Mouse (Mus musculus) olfactory bulb, adult 2 months (tissue): Measurements from ENCODE around the gene Fancc. TPM values are rescaled to one million over a fixed set of nuclear protein-coding genes. Genes with fewer than 3 reads are reported as not detected.
"Not testable (repeated sequence)": the region's sequence is repeated elsewhere in the genome, so short reads cannot be mapped to it uniquely, and the experiment has no call there.

Experiments
- H3K27ac ChIP-seq: fragments of 200-500 bp; 2 replicates; pipeline ENCODE4 v1.5.1; 2012; ENCODE audit warnings: low read depth, low read length; ENCODE audit not compliant: insufficient read depth
- H3K4me1 ChIP-seq: fragments of 200-500 bp; 2 replicates; pipeline ENCODE4 v1.6.1; 2012; ENCODE audit warnings: low read length; ENCODE audit not compliant: control insufficient read depth, insufficient read depth
- H3K4me3 ChIP-seq: fragments of 200-500 bp; 2 replicates; pipeline ENCODE4 v1.5.1; 2012; ENCODE audit warnings: mild to moderate bottlenecking, low read depth, low read length, moderate library complexity; ENCODE audit not compliant: insufficient read depth
- CTCF ChIP-seq: fragments of 200-500 bp; IDR thresholded peaks from 2 replicates; pipeline ENCODE4 v1.5.1; 2012; ENCODE audit warnings: low read depth, mild to moderate bottlenecking, low read length, moderate library complexity; ENCODE audit not compliant: insufficient read depth
- POLR2A ChIP-seq: fragments of 200-500 bp; IDR thresholded peaks from 2 replicates; pipeline ENCODE4 v1.6.1; 2012; ENCODE audit warnings: mild to moderate bottlenecking, low read depth, low read length, moderate library complexity; ENCODE audit not compliant: insufficient read depth
- WGBS: fragments of 180-500 bp; shearing (Covaris S2); methylation state at CpG from one replicate; pipeline ENCODE4 v1.1.7; 2018; 5-methylcytosine and 5-hydroxymethylcytosine counted together
- polyA plus RNA-seq: library from polyadenylated mRNA; stranded (reverse); fragments of >200 nt; gene quantifications from 2 replicates; pipeline ENCODE4 v1.2.4, GENCODE M21; 2012; ENCODE audit warnings: low replicate concordance; ENCODE audit not compliant: missing spikeins, insufficient read depth, insufficient read length

Fancc gene
- polyA plus RNA-seq, 1 experiment, result not detected

DNA sequence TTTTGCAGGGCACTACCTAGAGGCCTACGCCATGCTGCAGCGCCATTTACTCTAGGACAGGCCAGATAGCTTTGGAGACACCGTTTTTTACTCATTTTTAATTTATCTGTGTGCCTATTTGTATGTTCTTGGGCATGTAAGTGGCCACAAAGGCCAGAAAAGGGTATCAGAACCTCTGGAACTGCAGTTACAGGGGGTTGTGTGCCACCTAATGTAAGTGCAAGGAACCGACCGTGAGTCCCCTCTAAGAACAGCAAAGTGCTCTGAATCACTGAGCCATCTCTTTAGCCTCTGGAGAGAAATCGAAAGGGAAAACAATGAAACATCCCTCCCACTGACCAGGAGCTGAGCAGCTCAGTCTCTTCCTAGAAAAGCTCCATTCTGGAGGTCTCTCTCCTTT lies 174.3 kb downstream of the Fancc start:
- no peak overlapping the region for H3K4me3 ChIP-seq
- 85% methylated on average over 6 of the region's 6 CpGs for WGBS
- TF ChIP-seq CTCF (no peak), POLR2A (no peak)
- H3K4me1 ChIP-seq, result peaks cover 8% of the 10 kb centered on the region
- H3K27ac ChIP-seq, result 0 out of 2 replicates have a peak overlapping the region, but pooled peaks have one; percentile 38

DNA sequence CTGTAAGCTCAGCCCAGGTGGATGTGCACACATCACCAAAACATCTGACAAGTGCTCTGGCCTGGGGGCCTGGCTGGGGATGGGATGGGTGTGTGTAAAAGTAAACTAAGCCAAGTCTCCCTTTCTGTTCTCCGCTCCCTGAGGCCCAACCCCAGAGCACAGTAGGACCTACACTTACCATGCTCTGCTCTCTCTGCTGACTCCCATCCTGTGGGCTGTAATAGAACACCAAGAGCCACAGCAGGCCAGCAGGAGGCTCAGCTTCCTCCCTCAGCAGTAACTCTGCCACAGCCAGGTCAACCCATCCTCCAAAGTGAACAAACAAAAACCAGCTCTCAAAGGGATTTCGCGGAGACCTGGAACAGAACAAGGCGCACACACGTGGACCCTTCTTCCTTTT lies 175.4 kb downstream of the Fancc start:
- 82% methylated on average over 5 of the region's 5 CpGs for WGBS
- H3K4me3 ChIP-seq, result no peak overlapping the region
- TF ChIP-seq CTCF (no peak), POLR2A (no peak)
- H3K4me1 ChIP-seq, result peaks cover 8% of the 10 kb centered on the region
- no peak overlapping the region for H3K27ac ChIP-seq

DNA sequence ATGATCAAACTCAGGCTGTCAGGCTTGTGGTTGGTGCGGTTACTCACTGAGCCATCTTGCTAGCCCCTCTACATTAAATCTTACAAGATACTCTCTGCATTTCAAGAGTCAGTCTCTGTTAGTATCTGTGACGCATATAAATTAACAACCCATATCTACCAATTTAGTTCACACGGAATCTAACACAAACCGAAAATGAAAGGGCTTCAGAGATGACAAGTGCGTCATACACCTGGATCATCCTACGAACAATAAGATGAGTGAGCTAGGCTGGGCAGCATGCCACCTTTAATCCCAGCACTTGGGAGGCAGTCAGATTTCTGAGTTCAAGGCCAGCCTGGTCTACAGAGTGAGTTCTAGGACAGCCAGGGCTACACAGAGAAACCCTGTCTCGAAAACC lies 177.3 kb downstream of the Fancc start:
- Histone ChIP-seq H3K4me3 (no peak overlapping the region), H3K27ac (no peak overlapping the region), H3K4me1 (peaks cover 4% of the 10 kb centered on the region)
- WGBS, result 95% methylated on average over 7 of the region's 7 CpGs
- no peak for TF ChIP-seq CTCF

DNA sequence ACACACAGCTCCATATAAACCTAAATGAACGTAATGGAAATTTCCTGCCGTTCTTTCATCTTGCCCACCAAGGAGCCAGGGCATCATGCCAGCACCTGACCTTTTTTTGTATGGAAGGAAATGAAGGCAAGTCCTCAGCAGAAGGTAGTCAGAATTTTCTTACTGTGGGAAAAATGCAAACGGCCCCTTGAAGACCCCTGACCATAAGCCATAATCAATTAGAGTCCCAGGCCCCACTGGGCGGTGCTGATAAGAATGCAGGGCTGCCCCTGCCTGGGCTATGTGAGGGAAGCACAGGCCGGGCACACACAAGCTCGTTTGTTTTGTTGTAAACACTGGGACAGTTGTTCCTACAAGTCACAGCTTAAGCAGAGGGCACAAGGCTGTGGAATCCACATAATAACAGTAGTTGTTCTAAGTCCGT lies 179.4 kb downstream of the Fancc start:
- Histone ChIP-seq H3K4me1 (peaks cover 8% of the 10 kb centered on the region; the same call in 1 of the 2 replicates), H3K27ac (no peak overlapping the region), H3K4me3 (no peak overlapping the region)
- TF ChIP-seq CTCF (no peak), POLR2A (no peak)
- 35% methylated on average over 7 of the region's 7 CpGs for WGBS

DNA sequence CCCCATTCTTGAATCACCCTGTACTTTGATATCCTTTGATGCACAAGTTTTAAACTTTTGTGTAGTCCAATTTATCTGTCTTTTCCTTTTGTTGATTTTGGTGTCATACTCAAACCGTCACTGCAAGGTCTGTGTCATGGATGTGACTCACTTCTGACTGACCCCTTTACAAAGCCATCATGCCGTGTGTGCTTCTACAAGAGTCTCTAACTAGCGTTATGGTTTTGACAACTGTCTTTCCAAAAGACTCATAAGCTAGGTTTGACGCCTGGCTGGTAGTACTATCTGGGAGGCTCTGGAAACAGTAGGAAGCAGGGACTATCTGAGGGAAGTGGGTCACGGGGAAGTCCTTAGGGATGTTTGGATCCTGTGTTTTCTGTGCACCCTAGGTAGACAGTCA lies 180.7 kb downstream of the Fancc start:
- Histone ChIP-seq H3K4me1 (peaks cover 10% of the 10 kb centered on the region; the same call in 1 of the 2 replicates), H3K4me3 (no peak overlapping the region), H3K27ac (no peak overlapping the region)
- WGBS, result 92% methylated on average over 5 of the region's 5 CpGs
- TF ChIP-seq CTCF (no peak), POLR2A (no peak)

DNA sequence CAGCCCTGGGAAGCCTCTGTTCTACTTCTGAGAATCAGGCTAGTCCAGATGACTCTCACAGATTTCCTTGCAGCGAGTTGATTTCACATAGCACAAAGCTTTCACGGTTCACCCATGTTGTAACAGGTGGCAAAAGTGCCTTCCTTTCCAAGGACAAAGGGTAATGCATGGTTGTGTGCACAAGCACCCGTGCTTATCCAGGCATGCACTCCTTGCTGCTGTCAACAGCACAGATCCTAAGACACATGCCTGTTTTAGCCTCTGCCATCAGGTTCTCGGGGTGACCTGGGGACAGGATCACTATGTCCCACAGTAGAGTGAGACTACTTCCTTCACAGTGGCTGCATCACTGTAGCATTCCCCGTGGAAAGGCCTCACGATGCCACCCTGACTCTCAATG lies 181.3 kb downstream of the Fancc start:
- Histone ChIP-seq H3K4me1 (peaks cover 14% of the 10 kb centered on the region), H3K27ac (no peak overlapping the region)

DNA sequence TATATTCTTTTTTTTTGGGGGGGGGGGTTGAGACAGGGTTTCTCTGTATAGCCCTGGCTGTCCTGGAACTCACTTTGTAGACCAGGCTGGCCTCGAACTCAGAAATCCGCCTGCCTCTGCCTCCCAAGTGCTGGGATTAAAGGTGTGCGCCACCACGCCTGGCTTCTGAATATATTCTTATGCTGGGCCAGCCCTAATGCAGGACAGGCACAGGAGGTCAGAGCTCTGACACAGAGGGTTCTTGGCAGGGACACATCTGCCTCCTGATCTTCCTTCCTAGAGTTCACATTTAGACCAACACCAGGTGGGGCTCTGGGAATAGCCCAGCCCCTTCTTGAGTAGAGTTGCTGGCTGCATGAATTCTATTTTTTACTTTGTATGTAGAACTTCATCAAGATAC lies 182.0 kb downstream of the Fancc start:
- whole genome bisulfite sequencing, result 94% methylated on average over 4 of the region's 4 CpGs
- H3K27ac ChIP-seq, result not testable (repeated sequence)

More for the DNA sequence above, 181.3 kb downstream of the Fancc start:
- no peak for TF ChIP-seq CTCF
- TF ChIP-seq POLR2A, result no peak
- H3K4me3 ChIP-seq, result no peak overlapping the region
- WGBS, result 87% methylated on average over 6 of the region's 6 CpGs

DNA sequence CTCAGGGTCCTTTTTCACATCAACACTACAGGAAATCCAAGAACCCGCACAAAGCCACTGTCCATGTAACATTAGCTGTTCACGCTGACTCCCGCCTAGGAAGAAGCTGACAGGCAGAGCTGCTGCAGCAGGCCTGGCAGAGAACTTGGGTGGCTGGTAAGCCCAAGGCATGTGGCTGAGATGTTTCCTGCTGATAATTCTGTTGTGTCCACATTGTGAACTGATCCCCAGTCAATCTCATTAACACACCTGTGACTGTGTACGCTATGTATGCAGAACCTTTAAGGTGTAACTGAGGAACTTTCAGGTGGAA lies 182.5 kb downstream of the Fancc start:
- H3K4me1 ChIP-seq, result peaks cover 14% of the 10 kb centered on the region
- TF ChIP-seq POLR2A (no peak), CTCF (no peak)
- H3K4me3 ChIP-seq, result no peak overlapping the region
- no peak overlapping the region for H3K27ac ChIP-seq
- WGBS, result 82% methylated on average over 4 of the region's 4 CpGs

More for the DNA sequence above, 182.0 kb downstream of the Fancc start:
- H3K4me1 ChIP-seq, result peaks cover 14% of the 10 kb centered on the region
- not testable (repeated sequence) for H3K4me3 ChIP-seq

DNA sequence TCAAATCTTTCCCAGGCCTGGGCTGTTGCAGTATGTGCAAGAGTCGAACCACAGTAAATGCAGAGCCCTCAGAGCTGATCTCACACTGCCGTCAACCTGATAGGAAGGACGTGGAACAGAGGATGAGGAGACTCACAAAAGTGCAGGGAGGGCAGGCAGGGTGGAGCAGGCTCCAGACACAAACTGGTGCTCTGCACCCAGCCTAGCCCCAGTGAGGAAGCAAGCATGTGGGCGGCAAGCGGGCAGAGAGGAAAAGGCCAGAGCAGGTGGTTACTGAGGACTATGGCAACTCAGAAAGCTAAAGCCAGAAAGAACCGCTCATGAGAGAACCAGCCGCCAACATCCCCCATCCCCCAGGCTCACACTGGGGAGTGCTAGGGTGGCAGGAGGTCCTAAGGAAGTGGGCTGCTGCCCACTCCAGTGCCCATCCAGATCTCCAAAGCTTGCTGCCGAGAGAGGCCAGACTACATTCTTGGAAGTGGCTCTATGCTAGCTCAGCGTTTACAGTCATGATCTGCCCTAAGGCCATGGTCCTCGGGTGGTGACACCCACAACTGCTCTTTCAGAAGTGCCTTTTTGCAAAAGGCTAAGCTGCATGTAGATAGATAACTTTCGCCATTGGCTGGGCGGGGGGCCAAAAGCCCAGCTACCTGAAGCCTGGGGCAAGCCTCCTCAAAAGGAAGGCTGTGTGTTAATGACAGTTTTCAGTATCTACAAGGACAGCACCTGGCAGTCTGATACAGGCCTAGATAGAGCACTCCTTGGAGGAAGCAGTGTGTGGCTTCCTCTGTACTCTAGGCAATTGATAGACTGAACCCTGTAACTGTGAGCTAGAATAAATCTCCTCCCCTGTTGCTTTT lies 183.1 kb downstream of the Fancc start:
- peaks cover 14% of the 10 kb centered on the region for H3K4me1 ChIP-seq
- no peak overlapping the region for H3K4me3 ChIP-seq
- H3K27ac ChIP-seq, result no peak overlapping the region
- TF ChIP-seq CTCF, result no peak
- WGBS, result 79% methylated on average over 12 of the region's 12 CpGs

DNA sequence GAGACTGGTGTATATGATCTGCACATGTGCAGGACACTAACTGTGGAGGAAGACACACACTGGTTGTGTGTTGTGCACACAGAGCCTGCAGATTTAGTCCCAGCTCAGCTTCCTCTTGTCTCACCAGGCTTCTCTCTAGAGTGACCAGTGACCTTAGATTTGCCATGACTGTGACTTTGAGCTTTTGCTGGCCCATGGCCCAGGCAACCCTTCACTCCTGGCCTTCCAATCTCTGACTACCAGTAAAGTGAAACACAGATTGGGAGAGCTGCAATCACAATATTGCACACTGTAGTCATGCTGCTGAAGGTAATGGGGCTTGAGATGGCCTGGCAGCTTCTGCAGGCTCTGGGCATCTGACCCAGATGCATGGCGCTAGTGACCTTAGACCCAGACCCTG lies 183.8 kb downstream of the Fancc start:
- H3K4me3 ChIP-seq, result no peak overlapping the region
- TF ChIP-seq POLR2A (no peak), CTCF (no peak)
- H3K4me1 ChIP-seq, result peaks cover 14% of the 10 kb centered on the region
- H3K27ac ChIP-seq, result no peak overlapping the region
- 96% methylated on average over 1 of the region's 1 CpGs for WGBS
